Mouse (Mus musculus) heart, embryonic 12.5 days (tissue): Measurements from ENCODE around the gene F5. TPM values are rescaled to one million over a fixed set of nuclear protein-coding genes. Genes with fewer than 3 reads are reported as not detected.
"Not testable (repeated sequence)": the region's sequence is repeated elsewhere in the genome, so short reads cannot be mapped to it uniquely, and the experiment has no call there.

ENCODE experiments used
- ATAC-seq: fragments of 200-750 bp; cut with Nextera tagmentation; 2 replicates; pipeline ENCODE4 v1.8.0; 2017; ENCODE audit warnings: moderate TSS enrichment, moderate library complexity; ENCODE audit not compliant: insufficient number of reproducible peaks, low FRiP score
- H3K27ac ChIP-seq: fragments of 300-500 bp; sonication (generic); 2 replicates; pipeline ENCODE4 v1.5.1; 2016; ENCODE audit warnings: mild to moderate bottlenecking, moderate library complexity; ENCODE audit not compliant: poor library complexity, severe bottlenecking
- H3K27me3 ChIP-seq: fragments of 300-500 bp; sonication (generic); replicated peaks from 2 replicates; pipeline ENCODE4 v1.6.1; 2016; ENCODE audit warnings: mild to moderate bottlenecking, moderate library complexity
- H3K36me3 ChIP-seq: fragments of 300-500 bp; sonication (generic); 2 replicates; pipeline ENCODE4 v1.6.1; 2016; ENCODE audit warnings: mild to moderate bottlenecking, moderate library complexity
- H3K4me1 ChIP-seq: fragments of 300-500 bp; sonication (generic); replicated peaks from 2 replicates; pipeline ENCODE4 v1.6.1; 2016; ENCODE audit warnings: mild to moderate bottlenecking
- H3K4me2 ChIP-seq: fragments of 300-500 bp; sonication (generic); 2 replicates; pipeline ENCODE4 v1.6.1; 2016; ENCODE audit warnings: mild to moderate bottlenecking, moderate library complexity
- H3K4me3 ChIP-seq: fragments of 300-500 bp; sonication (generic); 2 replicates; pipeline ENCODE4 v1.5.1; 2016; ENCODE audit warnings: mild to moderate bottlenecking
- H3K9ac ChIP-seq: fragments of 300-500 bp; sonication (generic); 2 replicates; pipeline ENCODE4 v1.6.1; 2016; ENCODE audit warnings: mild to moderate bottlenecking, moderate library complexity
- H3K9me3 ChIP-seq: fragments of 300-500 bp; sonication (generic); replicated peaks from 2 replicates; pipeline ENCODE4 v1.6.1; 2016; ENCODE audit warnings: mild to moderate bottlenecking, moderate library complexity
- WGBS: fragments of 180-500 bp; shearing (Covaris S2); methylation state at CpG from one replicate; pipeline ENCODE4 v1.1.7; 2016; 5-methylcytosine and 5-hydroxymethylcytosine counted together
- polyA plus RNA-seq: library from polyadenylated mRNA; unstranded; fragments of >200 nt; fragmentation: Nextera tagmentation; extraction: Ambion mirVana; gene quantifications from 2 replicates; pipeline ENCODE4 v1.2.1, GENCODE M21; 2016

The F5 gene
- polyA plus RNA-seq, 1 experiment from 2014 or later, result 0.55 TPM

DNA sequence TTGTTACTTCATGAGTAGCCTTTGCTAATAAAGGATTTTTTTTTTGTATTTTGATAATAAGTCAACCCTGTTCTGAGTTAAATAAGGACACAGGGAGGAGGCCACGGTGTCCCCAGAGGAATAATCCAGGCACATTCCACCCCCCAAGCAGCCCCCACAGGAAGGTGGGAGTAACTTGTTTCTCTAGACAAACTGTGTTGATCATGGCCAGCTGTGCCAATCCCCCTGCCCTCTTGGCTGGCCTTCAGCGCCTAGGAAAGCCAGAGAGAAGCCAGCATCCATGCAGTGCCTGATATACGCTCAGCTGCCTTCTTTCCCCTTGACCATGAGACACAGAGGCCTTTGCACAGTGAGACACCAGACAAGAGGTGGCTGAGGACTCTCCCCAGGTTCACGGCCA is 47.9 kb downstream of the F5 start:
- ATAC-seq, result no peak
- Histone ChIP-seq H3K27me3 (no peaks in the 10 kb centered on the region), H3K4me1 (no peaks in the 10 kb centered on the region), H3K36me3 (no peaks in the 10 kb centered on the region), H3K9ac (no peak overlapping the region), H3K4me3 (no peak overlapping the region), H3K27ac (no peak overlapping the region), H3K9me3 (no peaks in the 10 kb centered on the region), H3K4me2 (no peak overlapping the region)
- WGBS, result 86% methylated on average over 4 of the region's 4 CpGs

DNA sequence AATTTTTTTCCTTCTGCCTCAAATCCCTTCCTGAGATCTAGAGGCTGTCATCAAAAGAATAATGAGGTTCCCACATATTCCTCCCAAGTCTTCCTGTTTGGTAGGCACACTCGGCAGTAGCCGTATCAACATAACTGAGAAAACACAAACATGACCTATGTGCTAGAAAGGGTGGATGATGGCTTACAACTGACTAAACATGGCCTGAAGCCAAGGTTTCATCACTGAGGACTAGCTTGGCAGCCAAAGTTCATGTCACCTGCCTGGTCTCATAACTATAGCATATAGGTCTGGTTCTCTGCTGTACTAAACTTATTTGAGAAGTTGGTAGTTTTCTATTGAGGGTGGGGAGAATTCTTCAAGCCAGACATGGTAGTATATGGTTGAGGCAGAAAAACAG is 56.8 kb downstream of the F5 start:
- Histone ChIP-seq H3K4me1 (no peaks in the 10 kb centered on the region), H3K36me3 (no peaks in the 10 kb centered on the region), H3K27me3 (no peaks in the 10 kb centered on the region), H3K4me2 (no peak overlapping the region), H3K27ac (no peak overlapping the region), H3K9me3 (no peaks in the 10 kb centered on the region), H3K9ac (no peak overlapping the region), H3K4me3 (no peak overlapping the region)
- ATAC-seq, result no peak
- WGBS, result 62% methylated on average over 2 of the region's 2 CpGs

DNA sequence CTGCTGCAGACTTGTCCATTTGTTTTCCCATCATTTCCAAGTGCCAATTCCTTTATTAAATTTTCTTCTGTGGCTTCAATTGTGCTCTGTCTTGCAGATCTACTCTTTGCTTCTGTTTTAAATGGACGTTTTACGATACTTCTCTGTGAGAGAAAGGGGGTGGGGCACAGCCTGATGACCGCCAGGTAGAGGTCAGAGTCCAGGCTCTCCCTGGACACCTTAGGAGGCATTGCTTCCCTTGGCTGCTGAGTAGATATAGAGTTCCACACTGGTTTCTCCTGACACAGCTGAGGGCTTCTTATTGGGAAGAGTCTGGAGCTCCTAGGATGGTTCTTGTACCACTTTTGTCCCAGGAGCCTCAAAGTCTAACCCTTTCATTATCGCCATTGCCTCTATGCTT is 59.3 kb downstream of the F5 start:
- no peaks in the 10 kb centered on the region for H3K9me3 ChIP-seq
- no peak overlapping the region for H3K4me3 ChIP-seq
- H3K9ac ChIP-seq, result no peak overlapping the region
- H3K36me3 ChIP-seq, result no peaks in the 10 kb centered on the region
- no peaks in the 10 kb centered on the region for H3K4me1 ChIP-seq
- H3K27me3 ChIP-seq, result no peaks in the 10 kb centered on the region
- H3K4me2 ChIP-seq, result no peak overlapping the region
- 80% methylated on average over 4 of the region's 4 CpGs for WGBS
- no peak for ATAC-seq
- H3K27ac ChIP-seq, result no peak overlapping the region

DNA sequence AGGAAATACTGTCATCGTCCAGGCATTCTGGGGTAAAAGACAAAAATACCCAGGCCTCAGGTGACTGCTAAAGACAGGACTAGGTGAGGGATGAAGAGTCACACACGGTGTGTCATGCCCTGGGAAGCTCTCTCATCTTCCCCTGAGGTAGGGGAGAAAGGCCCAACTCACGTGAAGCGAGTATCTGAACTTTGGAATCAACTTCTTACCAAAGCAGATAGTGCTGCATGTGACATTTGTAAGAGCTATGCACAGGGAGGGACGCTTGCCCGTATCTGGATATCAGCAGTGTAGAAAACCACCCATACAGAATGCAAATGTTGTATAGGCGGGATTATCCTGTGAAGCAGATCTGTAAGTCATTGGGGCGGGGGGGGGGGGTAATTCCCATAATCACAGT is 61.0 kb downstream of the F5 start:
- H3K27ac ChIP-seq, result no peak overlapping the region
- 72% methylated on average over 8 of the region's 8 CpGs for WGBS

DNA sequence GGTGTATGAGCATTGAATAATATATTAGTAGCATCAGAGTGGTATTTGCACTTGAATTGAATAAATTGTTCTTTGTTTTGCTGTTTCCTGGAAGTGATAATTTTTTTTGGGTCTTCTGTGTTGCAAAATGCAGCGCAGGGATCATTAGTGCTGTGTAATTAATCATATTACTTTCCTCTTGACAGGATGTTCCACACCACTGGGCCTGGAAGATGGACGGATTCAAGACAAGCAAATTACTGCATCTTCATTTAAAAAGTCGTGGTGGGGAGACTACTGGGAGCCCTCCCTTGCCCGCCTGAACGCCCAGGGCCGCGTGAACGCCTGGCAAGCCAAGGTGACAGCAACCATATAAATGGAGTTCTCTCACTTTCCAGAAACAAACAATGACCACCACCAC is 62.6 kb downstream of the F5 start:
- Histone ChIP-seq H3K4me3 (no peak overlapping the region), H3K4me1 (peaks cover 12% of the 10 kb centered on the region), H3K9ac (no peak overlapping the region), H3K27me3 (no peaks in the 10 kb centered on the region), H3K9me3 (no peaks in the 10 kb centered on the region), H3K36me3 (no peaks in the 10 kb centered on the region), H3K27ac (no peak overlapping the region), H3K4me2 (no peak overlapping the region)
- 76% methylated on average over 8 of the region's 8 CpGs for WGBS
- no peak for ATAC-seq

More for the DNA sequence above, 61.0 kb downstream of the F5 start:
- Histone ChIP-seq H3K9ac (no peak overlapping the region), H3K4me3 (no peak overlapping the region), H3K4me2 (no peak overlapping the region), H3K36me3 (no peaks in the 10 kb centered on the region), H3K9me3 (no peaks in the 10 kb centered on the region), H3K4me1 (peaks cover 5% of the 10 kb centered on the region), H3K27me3 (no peaks in the 10 kb centered on the region)
- no peak for ATAC-seq

DNA sequence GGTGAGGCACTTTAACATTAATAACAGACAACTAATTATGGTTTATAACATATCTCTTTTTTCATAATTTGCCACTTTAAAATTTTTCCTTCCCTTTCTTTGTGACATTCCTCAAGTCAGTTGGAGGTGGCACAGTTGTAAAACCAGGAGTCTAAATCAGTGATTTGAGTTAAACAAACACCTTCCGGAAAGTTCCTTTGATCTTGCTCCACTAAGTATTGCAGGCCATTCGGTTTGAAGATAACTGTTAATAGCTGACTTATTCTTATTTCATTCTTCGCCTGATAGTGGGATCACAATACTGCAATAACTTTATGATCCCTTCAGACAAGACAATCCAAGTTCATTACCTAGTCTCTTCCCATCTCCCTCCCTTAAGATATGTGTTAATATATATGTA is 63.5 kb downstream of the F5 start:
- Histone ChIP-seq H3K4me1 (peaks cover 12% of the 10 kb centered on the region), H3K27ac (no peak overlapping the region), H3K4me3 (no peak overlapping the region), H3K9ac (no peak overlapping the region), H3K9me3 (no peaks in the 10 kb centered on the region), H3K27me3 (no peaks in the 10 kb centered on the region), H3K4me2 (no peak overlapping the region), H3K36me3 (no peaks in the 10 kb centered on the region)
- ATAC-seq, result no peak
- 67% methylated on average over 3 of the region's 3 CpGs for WGBS

DNA sequence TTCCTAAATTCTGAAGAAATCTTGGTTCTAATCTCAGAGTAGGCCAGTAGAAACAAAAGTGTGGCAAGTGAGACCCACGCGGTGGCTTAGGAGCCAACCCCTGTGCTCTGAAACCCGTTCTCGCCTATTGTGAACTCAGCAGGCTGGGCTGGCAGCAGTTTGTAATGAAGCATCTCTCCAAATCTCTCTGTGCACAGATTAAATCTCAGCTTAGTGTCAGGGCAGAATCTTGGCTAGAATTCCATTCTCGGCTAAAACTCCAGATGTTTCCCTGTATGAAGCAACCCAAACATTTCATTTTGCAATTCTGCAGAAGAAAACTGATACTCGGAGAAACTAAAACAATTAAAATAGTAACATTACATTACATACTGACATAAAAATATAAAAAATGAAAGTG is 63.9 kb downstream of the F5 start:
- no peaks in the 10 kb centered on the region for H3K36me3 ChIP-seq
- no peak overlapping the region for H3K9ac ChIP-seq
- H3K27me3 ChIP-seq, result no peaks in the 10 kb centered on the region
- no peak overlapping the region for H3K4me3 ChIP-seq
- WGBS, result 72% methylated on average over 6 of the region's 6 CpGs
- H3K27ac ChIP-seq, result no peak overlapping the region
- no peaks in the 10 kb centered on the region for H3K9me3 ChIP-seq
- ATAC-seq, result no peak
- no peak overlapping the region for H3K4me2 ChIP-seq
- H3K4me1 ChIP-seq, result peaks cover 12% of the 10 kb centered on the region

DNA sequence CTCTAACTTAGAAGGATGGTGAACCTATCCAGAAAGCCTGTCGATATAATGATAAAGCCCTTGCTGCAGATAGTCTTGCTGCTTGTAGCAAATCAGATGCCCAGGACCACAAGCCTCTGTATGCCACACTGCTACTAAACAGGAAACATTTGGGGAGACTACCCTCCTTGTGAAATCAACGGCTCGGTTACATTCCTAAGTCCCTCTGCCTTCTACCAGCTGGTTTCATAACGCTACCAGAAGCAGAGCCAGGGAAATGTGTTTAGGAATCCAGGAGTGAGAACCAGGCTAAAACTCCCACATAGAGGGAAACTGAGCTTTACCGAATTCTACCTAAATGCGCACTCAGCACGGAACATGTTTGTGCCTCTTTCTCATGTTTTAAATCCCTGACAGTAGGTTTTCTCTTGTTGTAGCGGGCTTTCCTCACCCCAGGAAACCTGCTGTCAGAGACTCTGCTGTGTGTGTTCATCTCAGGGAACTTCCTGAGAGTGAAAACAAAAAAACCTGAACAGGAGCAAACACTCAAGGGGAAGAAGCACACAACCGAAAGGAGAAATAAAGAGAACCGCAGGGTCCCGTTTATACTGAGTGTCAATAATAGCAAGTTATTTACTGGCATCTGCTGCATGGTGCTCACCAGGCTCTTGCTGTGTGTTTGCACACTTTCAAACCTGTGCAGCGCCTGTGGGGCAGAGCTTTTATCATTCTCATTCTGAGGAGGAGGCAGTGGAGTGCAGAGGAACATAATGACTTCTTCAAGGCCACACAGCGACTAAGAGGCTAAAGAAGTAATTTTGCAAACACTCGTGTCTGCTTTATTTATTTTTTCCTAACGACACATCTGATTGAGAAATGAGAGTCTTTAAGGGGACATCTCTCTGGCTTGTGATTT is 66.4 kb downstream of the F5 start:
- peaks cover 12% of the 10 kb centered on the region for H3K4me1 ChIP-seq
- H3K4me2 ChIP-seq, result peak overlapping the region; percentile 54
- 29% methylated on average over 15 of the region's 15 CpGs for WGBS
- H3K27me3 ChIP-seq, result no peaks in the 10 kb centered on the region
- H3K9me3 ChIP-seq, result no peaks in the 10 kb centered on the region
- ATAC-seq, result no peak
- peak overlapping the region; percentile 17 for H3K4me3 ChIP-seq
- H3K36me3 ChIP-seq, result no peaks in the 10 kb centered on the region
- H3K27ac ChIP-seq, result no peak overlapping the region
- peak overlapping the region; percentile 31; the same call in 1 of the 2 replicates for H3K9ac ChIP-seq

DNA sequence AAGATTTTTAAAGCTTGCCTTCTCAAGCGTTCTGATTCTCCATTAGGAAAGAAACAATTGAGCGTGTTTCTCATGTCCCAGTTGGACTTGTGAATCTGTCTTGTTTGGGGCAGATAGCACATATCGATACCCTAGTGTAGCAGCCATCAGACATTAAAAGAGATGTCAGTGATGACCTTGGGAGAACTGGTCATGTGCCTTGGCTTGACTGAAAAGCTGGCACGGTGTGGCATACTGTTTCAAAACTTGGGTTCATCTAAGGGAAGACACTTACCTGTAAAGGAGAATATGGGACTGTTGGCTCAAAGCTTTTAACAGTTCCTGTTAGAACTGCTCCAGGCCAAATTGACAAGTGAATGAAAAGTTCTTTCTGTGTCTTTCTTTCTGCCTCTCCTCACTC is 68.6 kb downstream of the F5 start:
- no peak for ATAC-seq

DNA sequence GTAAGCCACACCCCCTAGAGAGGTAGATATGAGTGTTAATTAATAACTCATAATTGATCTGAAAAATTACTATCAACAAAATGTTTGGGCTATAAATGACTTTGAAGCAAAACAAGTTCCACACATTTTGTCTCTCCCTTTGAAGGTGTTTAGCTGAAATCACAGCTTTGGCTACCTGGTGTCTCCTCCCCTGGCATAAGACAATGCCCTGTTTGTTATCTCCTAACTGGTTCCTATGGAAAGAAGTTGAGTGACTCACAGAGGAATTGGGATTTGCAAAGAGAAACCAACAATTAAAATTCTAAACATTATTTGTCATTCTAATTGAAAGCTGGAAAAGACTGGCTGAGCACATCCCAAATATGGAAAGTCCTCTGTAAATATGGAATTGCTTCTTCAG is 71.5 kb downstream of the F5 start:
- Histone ChIP-seq H3K4me3 (no peak overlapping the region), H3K27ac (no peak overlapping the region), H3K36me3 (no peaks in the 10 kb centered on the region), H3K4me2 (no peak overlapping the region), H3K9ac (no peak overlapping the region), H3K27me3 (no peaks in the 10 kb centered on the region), H3K4me1 (peaks cover 3% of the 10 kb centered on the region; the same call in 1 of the 2 replicates), H3K9me3 (no peaks in the 10 kb centered on the region)
- no peak for ATAC-seq

More for the DNA sequence above, 68.6 kb downstream of the F5 start:
- WGBS, result 83% methylated on average over 4 of the region's 4 CpGs
- Histone ChIP-seq H3K27me3 (no peaks in the 10 kb centered on the region), H3K36me3 (no peaks in the 10 kb centered on the region), H3K9me3 (no peaks in the 10 kb centered on the region), H3K27ac (no peak overlapping the region), H3K4me3 (no peak overlapping the region), H3K4me2 (no peak overlapping the region), H3K9ac (no peak overlapping the region), H3K4me1 (peaks cover 12% of the 10 kb centered on the region)

DNA sequence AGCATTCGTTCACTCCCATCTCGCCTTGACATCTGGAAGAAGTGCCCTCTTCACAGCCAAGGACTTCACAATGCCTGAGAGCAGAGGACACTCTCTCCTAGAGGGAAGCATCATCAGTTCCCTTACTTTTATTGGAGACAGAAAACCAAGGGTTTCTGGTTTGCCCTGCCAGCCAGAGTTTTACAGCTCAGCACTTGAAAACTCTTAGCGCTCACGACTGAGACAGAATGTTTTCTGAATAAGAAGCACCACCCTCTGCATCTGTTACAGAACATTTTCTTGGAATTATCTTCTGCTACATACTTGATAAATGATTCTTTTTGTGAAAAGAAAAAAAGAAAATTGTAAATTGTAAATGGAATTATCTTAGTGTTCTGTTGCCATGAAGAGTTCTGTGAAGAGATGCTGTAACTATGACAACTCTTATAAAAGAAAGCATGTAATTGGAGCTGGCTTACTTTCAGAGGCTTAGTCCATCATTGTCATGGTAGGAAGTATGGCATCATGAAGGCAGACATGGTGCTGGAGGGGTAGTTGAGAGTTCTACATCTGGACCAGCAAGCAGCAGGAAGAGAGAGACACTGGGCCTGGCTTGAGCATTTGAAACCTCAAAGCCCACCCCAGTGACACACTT is 80.4 kb downstream of the F5 start:
- WGBS, result 76% methylated on average over 2 of the region's 4 CpGs
- not testable (repeated sequence) for ATAC-seq, H3K4me3 ChIP-seq, H3K36me3 ChIP-seq, H3K27ac ChIP-seq, H3K9ac ChIP-seq, H3K4me2 ChIP-seq, H3K4me1 ChIP-seq, H3K9me3 ChIP-seq, H3K27me3 ChIP-seq
